Mouse (Mus musculus) brain, embryonic 14.5 days (tissue): ENCODE measurements around the gene Exosc3. TPM values are rescaled to one million over a fixed set of nuclear protein-coding genes. Genes with fewer than 3 reads are reported as not detected.
A peak's percentile ranks its signal among the peaks of the same experiment; 100 is the strongest.

Experiments
- DNase-seq: peaks from one replicate; pipeline ENCODE4 v3.0.0-alpha.2; 2011; ENCODE audit warnings: low read depth
- CTCF ChIP-seq: fragments of 200-500 bp; IDR thresholded peaks from 2 replicates; pipeline ENCODE4 v1.5.1; 2012; ENCODE audit warnings: inconsistent platforms, mild to moderate bottlenecking, moderate library complexity, borderline replicate concordance; ENCODE audit not compliant: insufficient read depth, insufficient read length; ENCODE audit errors: extremely low read depth
- POLR2A ChIP-seq: fragments of 200-500 bp; IDR thresholded peaks from 2 replicates; pipeline ENCODE4 v1.6.1; 2012; ENCODE audit warnings: mild to moderate bottlenecking, inconsistent platforms, borderline replicate concordance; ENCODE audit not compliant: poor library complexity, insufficient read depth, insufficient read length, severe bottlenecking; ENCODE audit errors: extremely low read depth
- polyA plus RNA-seq: library from polyadenylated mRNA; depleted of rRNA; stranded (reverse); fragments of >200 nt; gene quantifications from 2 replicates; pipeline ENCODE4 v1.2.3, GENCODE M21; 2012

The Exosc3 gene
- polyA plus RNA-seq, 1 experiment: 32.3 TPM

DNA sequence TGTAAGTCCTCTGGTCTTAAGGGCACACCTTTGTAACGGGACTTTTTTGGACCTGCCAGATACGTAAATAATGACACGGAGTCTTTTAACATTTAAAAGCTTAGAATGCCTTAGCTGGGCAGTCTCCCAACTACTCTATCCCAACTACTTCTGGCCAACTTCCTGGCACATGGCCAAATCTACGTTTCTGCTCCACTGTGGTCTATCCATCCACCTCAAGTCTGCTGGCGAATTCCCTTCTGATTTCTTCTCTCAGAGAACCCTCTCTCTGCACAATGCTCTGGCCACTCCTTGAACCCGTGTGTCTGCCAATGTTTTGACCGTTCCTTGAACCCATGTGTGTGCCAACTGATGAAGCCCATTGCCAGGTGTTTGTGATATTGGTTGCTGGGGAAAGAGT lies 11.4 kb downstream of the Exosc3 start:
- peak; percentile 29 for DNase-seq
- TF ChIP-seq CTCF (no peak), POLR2A (no peak)

DNA sequence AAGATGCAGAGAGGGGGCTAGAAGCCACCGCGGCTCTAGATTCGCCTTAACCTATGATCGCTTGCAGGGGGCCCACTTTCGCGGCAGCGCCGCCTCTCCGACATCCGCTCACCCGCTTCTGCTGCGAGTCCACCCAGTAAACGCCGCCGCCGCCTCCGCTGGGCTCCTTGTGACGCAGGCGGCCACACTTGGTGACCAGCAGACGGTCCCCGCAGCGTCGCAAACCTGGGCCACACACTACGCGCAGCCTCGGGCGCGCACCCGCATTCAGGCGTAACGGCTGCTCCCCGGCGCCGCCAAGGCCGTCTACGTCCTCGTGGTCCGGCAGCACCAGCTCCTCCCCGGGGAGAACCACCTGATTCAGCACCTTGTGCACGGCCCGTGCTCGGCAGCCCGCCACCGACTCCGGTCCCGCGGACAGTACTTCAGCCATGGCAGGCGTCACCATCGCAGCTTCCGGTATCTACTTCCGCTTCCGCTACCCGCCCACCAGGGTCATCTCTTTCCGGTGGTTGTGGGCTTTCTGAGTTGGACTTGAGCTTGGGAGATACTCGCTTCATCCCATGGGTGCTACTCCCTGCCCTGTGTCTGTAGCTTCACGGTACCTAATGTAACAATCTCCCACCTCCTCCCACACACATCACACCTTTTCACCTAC lies 22.2 kb downstream of the Exosc3 start:
- TF ChIP-seq CTCF (no peak), POLR2A (peak; percentile 39; the same call in 1 of the 2 replicates)
- DNase-seq: peak; percentile 91

DNA sequence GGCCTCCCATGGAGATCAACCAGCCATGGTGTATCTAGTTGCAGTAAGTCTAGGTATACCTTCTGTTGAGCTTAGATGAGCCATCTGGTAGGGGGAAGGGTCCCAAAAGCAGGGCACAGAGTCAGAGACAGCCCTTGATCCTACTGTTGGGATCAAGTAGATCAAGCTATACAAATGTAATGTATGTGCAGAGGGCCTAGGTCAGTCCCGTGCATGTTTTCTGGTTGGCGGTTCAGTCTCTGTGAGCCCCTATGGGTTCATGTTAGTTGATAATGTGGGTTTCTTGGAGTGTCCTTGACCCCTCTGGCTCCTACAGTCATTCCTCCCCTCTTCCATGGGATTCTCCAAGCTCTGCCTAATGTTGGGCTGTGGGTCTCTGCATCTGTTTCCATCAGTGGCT lies 31.5 kb downstream of the Exosc3 start:
- no peak for DNase-seq
- TF ChIP-seq CTCF: no peak
- TF ChIP-seq POLR2A: no peak

DNA sequence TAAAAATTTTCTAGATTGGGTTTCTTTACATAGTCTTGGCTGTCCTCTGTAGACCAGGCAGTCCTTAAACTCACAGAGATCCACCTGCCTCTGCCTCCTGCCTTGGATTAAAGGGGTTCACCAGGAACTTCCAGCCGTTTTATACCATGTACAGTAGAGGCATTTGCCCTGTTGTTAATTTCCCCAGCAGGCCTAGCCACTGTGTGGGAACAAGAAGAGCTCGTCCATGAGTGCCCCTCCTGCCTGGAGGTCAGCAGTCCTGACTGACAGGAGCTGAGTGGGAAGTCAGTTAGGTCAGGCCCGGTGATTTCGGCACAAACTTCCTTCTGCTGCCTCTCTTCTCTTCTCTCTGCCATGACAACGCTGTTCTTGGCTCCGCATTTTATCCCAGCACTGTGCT lies 33.9 kb downstream of the Exosc3 start:
- TF ChIP-seq POLR2A (no peak), CTCF (no peak)
- DNase-seq: no peak

DNA sequence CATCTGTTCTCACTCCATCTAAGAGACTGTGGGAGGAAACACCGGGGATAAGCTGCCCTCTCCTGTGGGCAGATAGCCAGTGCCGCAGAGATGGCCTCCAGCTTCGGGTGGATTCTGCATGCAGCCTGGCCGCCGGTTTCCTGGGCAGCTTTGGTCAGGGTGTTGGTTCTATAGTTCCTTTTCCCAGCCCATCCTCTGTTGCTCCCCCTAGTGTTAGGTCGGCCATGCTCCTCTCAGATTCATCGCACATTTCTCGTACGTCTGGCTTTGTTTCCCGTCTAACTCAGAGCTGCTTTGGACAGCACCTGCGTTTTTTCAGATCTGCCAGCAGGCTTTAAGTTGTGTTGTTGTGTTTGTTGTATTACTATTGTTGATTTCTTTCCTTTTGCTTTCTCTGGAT lies 34.5 kb downstream of the Exosc3 start:
- peak; percentile 49 for DNase-seq
- no peak for TF ChIP-seq POLR2A
- TF ChIP-seq CTCF: peak; percentile 64

DNA sequence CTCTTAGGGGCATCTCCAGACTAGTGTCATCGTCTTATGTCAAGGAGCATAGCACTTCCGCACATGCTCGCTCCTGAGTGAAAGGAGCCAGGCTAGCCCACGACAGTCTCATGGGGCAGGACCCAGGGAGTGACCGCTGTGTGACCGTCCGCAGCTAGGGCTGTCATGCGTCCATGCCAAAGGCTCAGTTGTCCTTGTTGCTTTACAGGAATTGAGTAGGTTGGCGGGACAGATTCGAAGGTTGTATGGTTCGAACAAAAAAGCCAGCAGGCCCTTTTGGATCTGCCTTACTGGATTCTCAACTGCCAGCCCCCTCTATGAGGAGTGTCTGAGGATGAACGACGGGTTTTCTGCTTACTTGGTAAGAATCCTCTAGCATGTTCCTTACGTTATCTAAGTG lies 37.0 kb downstream of the Exosc3 start:
- no peak for TF ChIP-seq CTCF
- TF ChIP-seq POLR2A: no peak
- DNase-seq: no peak

DNA sequence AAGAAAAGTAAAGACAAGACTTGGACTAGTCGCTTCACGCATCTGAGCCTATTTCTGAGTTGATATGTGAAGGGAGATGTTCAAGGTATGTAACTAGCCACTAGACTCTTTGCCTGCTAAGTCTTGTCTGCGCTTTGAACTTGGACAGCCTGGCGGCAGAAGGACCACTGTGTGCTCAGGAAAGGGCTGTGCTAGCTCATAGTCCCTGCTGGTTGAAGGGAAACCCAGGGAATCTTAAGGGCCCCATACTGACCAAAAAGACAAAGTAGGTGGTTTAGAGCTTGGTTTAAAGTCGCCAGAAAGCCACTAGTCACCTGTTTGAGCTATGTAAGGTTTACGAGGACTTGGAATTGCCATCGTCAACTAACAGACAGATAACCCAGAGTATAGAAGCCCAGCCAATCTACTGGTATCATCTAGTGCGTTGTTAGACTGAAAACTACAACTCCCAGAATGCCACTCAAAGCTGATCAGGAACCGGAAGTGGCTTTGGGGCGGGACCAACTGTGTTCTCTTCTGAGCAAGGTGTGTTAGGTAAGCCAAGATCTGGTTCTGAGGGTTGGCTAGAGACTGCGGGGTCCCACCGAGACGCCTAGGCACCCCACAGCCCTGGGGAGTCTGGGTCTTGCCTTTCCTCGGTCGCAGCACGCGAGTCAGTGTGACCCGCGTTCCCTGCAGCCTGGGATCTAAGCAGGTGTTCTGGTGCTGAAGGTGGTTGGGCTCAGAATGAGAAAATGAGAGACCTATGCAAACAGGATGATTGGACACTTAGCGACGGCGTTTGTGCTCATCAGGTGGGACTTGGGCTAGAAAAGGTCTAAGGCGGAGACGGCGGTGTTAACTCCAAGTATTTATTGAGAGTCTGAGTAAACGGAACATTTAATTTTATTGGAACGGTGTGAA lies 45.6 kb downstream of the Exosc3 start, which contains the start of gene Trmt10b:
Gene Trmt10b (plus strand): TSS at position 466 of the 903 bp plus-strand sequence.
- peak; percentile 93 for DNase-seq
- no peak for TF ChIP-seq CTCF
- 0 out of 2 replicates have a peak, but pooled peaks have one; percentile 18 for TF ChIP-seq POLR2A

DNA sequence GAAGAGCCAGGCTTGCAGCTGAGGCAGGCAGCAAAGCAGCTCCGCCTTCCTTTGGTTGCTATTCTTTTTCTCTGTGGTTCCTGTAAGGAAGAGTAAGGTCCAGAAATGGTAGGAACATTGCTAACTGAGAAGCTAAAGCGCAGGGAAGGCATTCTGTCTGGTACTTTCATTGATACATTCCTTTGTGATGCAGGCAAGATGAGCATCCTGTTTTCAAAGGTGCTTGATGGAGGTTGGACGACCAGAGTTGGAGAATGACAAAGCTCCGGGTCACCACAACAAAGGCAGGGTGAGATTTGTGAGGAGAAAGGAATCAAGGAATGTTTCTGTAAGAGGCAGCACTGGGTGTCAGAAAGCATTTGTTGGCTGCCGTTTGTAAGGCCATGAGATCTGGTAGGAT lies 54.6 kb downstream of the Exosc3 start:
- DNase-seq: no peak
- TF ChIP-seq POLR2A (no peak), CTCF (no peak)

DNA sequence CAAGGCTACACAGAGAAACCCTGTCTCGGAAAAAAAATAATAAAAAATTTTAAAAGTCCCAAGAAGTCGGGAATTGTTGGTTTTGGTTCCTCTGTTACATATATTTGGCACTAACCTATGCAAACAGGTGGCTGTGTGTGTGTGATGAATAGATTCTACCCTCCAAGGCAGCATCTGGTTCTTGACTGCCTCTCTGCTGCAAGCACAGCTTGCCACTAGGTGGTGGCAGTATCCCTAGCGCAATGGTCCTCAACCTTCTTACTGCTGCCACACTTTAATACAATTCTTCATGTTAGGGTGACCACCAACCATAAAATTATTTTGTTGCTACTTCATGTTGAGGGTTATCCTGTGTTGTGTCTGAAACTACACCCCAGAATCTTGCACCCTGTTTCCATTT lies 56.2 kb downstream of the Exosc3 start:
- peak; percentile 47 for DNase-seq
- no peak for TF ChIP-seq POLR2A
- peak; percentile 54; the same call in 1 of the 2 replicates for TF ChIP-seq CTCF

DNA sequence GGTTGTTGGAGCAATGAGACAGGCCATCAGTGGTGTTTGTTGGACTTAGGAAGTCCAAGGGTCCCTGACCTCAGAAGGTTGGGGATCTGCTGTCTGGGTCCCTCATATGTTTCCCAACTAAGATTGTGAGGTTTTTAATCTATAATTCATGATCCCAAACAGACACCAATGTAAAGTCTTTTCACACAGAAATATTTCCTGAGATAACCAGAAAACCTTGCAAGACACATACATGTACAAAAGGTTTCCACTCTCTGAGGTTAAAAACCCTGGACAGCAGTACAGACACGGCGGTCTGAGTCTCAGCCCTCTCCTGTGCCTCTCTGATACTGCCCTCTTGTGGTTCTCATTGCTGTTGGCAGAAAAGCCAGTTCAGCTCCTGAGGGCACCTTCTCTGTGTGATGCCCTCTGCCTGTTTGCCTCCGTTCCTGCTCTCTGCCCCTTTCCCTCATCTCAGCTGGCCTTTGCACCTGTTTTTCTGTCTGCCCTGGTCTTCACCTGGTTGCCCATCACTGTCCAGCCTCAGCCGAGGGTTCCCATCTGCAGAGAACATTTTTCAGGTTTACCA lies 62.5 kb downstream of the Exosc3 start:
- peak; percentile 83 for DNase-seq
- TF ChIP-seq CTCF (peak; percentile 97), POLR2A (no peak)

DNA sequence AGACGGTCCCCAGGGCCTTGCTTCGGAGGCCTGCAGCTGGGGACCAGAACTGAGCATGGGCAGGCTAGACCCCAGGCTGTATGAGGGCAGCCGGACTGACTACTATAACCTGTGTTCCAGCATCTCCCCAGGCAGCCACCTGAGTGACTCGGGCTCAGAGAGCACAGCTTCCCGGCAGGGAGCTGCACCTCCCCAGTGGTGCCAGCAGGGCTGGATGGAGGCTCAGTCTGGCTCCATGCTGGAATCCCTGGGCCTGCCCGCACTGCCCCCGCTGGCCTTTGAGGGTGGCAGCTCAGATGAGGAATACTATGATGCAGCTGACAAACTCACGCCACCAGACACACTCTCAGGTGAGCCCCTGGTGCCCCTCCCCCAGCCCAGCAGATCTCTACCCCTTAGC lies 63.2 kb downstream of the Exosc3 start:
- TF ChIP-seq CTCF (0 out of 2 replicates have a peak, but pooled peaks have one; percentile 8), POLR2A (no peak)
- DNase-seq: no peak
